ENCODE assay signal across 23 mouse cellular contexts in the genomic region with DNA sequence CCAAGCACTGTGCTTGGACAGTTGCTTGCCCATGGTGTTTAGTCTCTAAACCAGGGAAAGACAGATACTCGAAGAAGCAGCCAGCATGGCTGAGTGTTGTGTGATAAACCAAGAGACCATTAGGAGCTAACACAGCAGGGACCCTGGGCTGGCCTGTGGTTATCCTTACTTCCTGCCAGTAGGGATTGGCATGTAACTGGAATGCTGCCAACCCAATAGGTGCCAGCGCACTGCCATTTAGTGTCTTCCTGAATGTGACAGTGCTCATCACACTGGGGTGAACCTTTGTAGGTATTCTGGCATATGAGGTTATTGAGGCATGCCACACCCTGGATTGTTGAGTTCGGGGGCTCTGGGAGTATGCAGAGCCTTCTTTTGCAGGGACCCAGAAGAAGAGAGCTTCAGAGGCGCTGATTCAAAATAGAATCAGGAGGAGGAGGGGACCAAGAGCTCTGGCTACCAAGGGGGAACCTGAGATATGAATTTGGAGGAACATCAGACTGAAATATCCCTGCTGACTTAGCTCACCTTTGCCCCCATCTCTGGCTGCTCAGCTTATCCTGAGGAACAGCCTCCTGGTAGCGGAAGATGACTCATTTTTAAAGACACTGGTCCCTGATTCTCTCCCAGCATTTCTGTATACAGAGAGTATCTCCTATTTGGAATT. TPM values are rescaled to one million over a fixed set of nuclear protein-coding genes. Genes with fewer than 3 reads are reported as not detected.
DNase-seq lines count a peak whose midpoint lies in the region; ATAC-seq and TF ChIP-seq lines count a peak whose summit lies in the region.
"Had no signal": no experiment of that assay in that cellular context is flagged by ENCODE, and none has a peak within 500 bp of the region (broad histone marks: within the 10 kb centered on the region; RNA-seq: fewer than 3 reads in every experiment).

No protein-coding gene starts in this region.

- 48% methylated on average over 5 of the region's 5 CpGs for WGBS in heart, adult 2 months
- 83% methylated on average over 5 of the region's 5 CpGs for WGBS in neural tube, embryonic 15.5 days
- 90% methylated on average over 5 of the region's 5 CpGs for WGBS in forebrain, embryonic 13.5 days

- H3K27me3 ChIP-seq in heart, adult 2 months (ENCODE audit: control insufficient read depth, insufficient read depth, low read length): no peaks in the 10 kb centered on the region
- H3K27me3 ChIP-seq in neural tube, embryonic 15.5 days (replicated peaks): peaks cover 4% of the 10 kb centered on the region; the same call in 1 of the 2 replicates
- peaks cover 8% of the 10 kb centered on the region for H3K27me3 ChIP-seq in forebrain, embryonic 13.5 days
- H3K27me3 ChIP-seq: hindbrain, embryonic 15.5 days; Patski had no signal

- H3K9me3 ChIP-seq in neural tube, embryonic 15.5 days (replicated peaks): no peaks in the 10 kb centered on the region
- H3K9me3 ChIP-seq in forebrain, embryonic 13.5 days (replicated peaks): no peaks in the 10 kb centered on the region
- H3K9me3 ChIP-seq: heart, embryonic 13.5 days; hindbrain, embryonic 15.5 days; midbrain, embryonic 10.5 days had no signal

- 0 out of 2 replicates have a peak, but pooled peaks have one; percentile 26 for TF ChIP-seq POLR2A in heart, adult 2 months (IDR thresholded peaks at IDR 0.05; ENCODE audit: insufficient read depth, low read depth, low read length)

- H3K27ac ChIP-seq in heart, adult 2 months: peak overlapping the region; percentile 76
- no peak overlapping the region for H3K27ac ChIP-seq in neural tube, embryonic 15.5 days (replicated peaks)
- H3K27ac ChIP-seq in forebrain, embryonic 13.5 days: no peak overlapping the region
- H3K27ac ChIP-seq: heart, embryonic 13.5 days; hindbrain, embryonic 15.5 days; kidney, postnatal 0 days; midbrain, embryonic 10.5 days; stomach, postnatal 0 days had no signal

- intact Hi-C loops in heart, adult 2 months (cut with DNase I): no loop called here
- intact Hi-C loops in gastrocnemius, postnatal 36 days (cut with DNase I): no loop called here

- peaks cover 10% of the 10 kb centered on the region for H3K36me3 ChIP-seq in heart, adult 2 months (ENCODE audit: control insufficient read depth, insufficient read depth, low read length)
- no peaks in the 10 kb centered on the region for H3K36me3 ChIP-seq in neural tube, embryonic 15.5 days
- no peaks in the 10 kb centered on the region for H3K36me3 ChIP-seq in forebrain, embryonic 13.5 days (ENCODE audit: poor library complexity, severe bottlenecking)
- H3K36me3 ChIP-seq: heart, embryonic 13.5 days; hindbrain, embryonic 15.5 days; midbrain, embryonic 10.5 days had no signal

- peak; percentile 29 to 43 for DNase-seq in cerebellum, postnatal 14 days
- DNase-seq in cerebellum, adult 9-10 months: no peak
- DNase-seq in heart, adult 2 months: peak; percentile 29 to 44
- no peak for DNase-seq in heart, adult 8-10 months (ENCODE audit: low spot score)
- peak; percentile 64 for DNase-seq in 416B (ENCODE audit: low read depth)
- DNase-seq in gastrocnemius, postnatal 36 days: peak; percentile 27 to 39
- DNase-seq: adrenal gland, adult 2 months; cerebellum, adult 11-12 months; cerebellum, postnatal 36 days; kidney, adult 2 months; lung, postnatal 4 days; thymus, adult 2 months had no signal

- no peak for ATAC-seq in neural tube, embryonic 15.5 days (ENCODE audit: low FRiP score)
- no peak for ATAC-seq in forebrain, embryonic 13.5 days
- ATAC-seq: forebrain, embryonic 14.5 days; midbrain, embryonic 16.5 days; Patski had no signal

- TF ChIP-seq CTCF in heart, adult 2 months (IDR thresholded peaks at IDR 0.05): no peak

- H3K4me2 ChIP-seq in neural tube, embryonic 15.5 days: no peak overlapping the region
- no peak overlapping the region for H3K4me2 ChIP-seq in forebrain, embryonic 13.5 days
- H3K4me2 ChIP-seq: heart, embryonic 13.5 days; hindbrain, embryonic 15.5 days had no signal

- H3K79me2 ChIP-seq in heart, adult 2 months (replicated peaks; ENCODE audit: control insufficient read depth, insufficient read depth, low read length): no peaks in the 10 kb centered on the region

- no peak overlapping the region for H3K9ac ChIP-seq in heart, adult 2 months (ENCODE audit: low read depth, low read length)
- H3K9ac ChIP-seq in neural tube, embryonic 15.5 days (replicated peaks): no peak overlapping the region
- H3K9ac ChIP-seq in forebrain, embryonic 13.5 days: no peak overlapping the region
- H3K9ac ChIP-seq: heart, embryonic 13.5 days; hindbrain, embryonic 15.5 days had no signal

- no peak for TF ChIP-seq EP300 in heart, adult 2 months (IDR thresholded peaks at IDR 0.05; ENCODE audit: insufficient read depth, low read depth, low read length)

- H3K4me3 ChIP-seq in heart, adult 2 months: no peak overlapping the region
- no peak overlapping the region for H3K4me3 ChIP-seq in neural tube, embryonic 15.5 days (replicated peaks)
- no peak overlapping the region for H3K4me3 ChIP-seq in forebrain, embryonic 13.5 days
- H3K4me3 ChIP-seq: heart, embryonic 13.5 days; hindbrain, embryonic 15.5 days; midbrain, embryonic 10.5 days had no signal

- H3K4me1 ChIP-seq in heart, adult 2 months (ENCODE audit: control insufficient read depth, insufficient read depth, low read length): peaks cover 18% of the 10 kb centered on the region
- peaks cover 2% of the 10 kb centered on the region; the same call in 1 of the 2 replicates for H3K4me1 ChIP-seq in neural tube, embryonic 15.5 days
- peaks cover 2% of the 10 kb centered on the region; the same call in 1 of the 2 replicates for H3K4me1 ChIP-seq in forebrain, embryonic 13.5 days
- H3K4me1 ChIP-seq: hindbrain, embryonic 15.5 days had no signal

RNA-seq across cellular contexts. Expression of a gene that starts 6.2 kb away (rescaled TPM):
- 100 to 1,000 TPM; 192 to 198 TPM for total RNA-seq in heart, adult 2 months (2021)
- polyA plus RNA-seq in heart, adult 2 months (2012; rRNA removed): 71.6 and 81.9 TPM in 2 replicates
- 100 to 1,000 TPM; 175 to 206 (median 179) TPM for total RNA-seq in heart, adult 8-10 months (2022)
- total RNA-seq in gastrocnemius, postnatal 36 days (2021): 100 to 1,000 TPM; 183 to 207 TPM
- 1.5 and 2.5 TPM in 2 replicates for polyA plus RNA-seq in neural tube, embryonic 15.5 days (2015; fragmentation: Nextera tagmentation; extraction: Ambion mirVana)
- 0.20 TPM in 1 of 2 replicates, not detected in the other for polyA plus RNA-seq in forebrain, embryonic 13.5 days (2015; fragmentation: Nextera tagmentation; extraction: Ambion mirVana)

RNA-seq across cellular contexts. Expression of a gene that starts 29.0 kb away (rescaled TPM):
- total RNA-seq in heart, adult 2 months (2021): 1 to 10 TPM; 1.3 to 1.5 TPM
- polyA plus RNA-seq in heart, adult 2 months (2012; rRNA removed): 3.9 and 5.7 TPM in 2 replicates
- 1 to 10 TPM in 1 of 4 experiments, under 1 TPM in 3; 0.69 to 1.1 (median 0.93) TPM for total RNA-seq in heart, adult 8-10 months (2022)
- 1 to 10 TPM in 1 of 2 experiments, under 1 TPM in 1; 0.48 to 1.2 TPM for total RNA-seq in gastrocnemius, postnatal 36 days (2021)
- polyA plus RNA-seq in neural tube, embryonic 15.5 days (2015; fragmentation: Nextera tagmentation; extraction: Ambion mirVana): 1.9 and 6.4 TPM in 2 replicates
- 0.76 and 0.84 TPM in 2 replicates for polyA plus RNA-seq in forebrain, embryonic 13.5 days (2015; fragmentation: Nextera tagmentation; extraction: Ambion mirVana)
- total RNA-seq: layer of hippocampus, postnatal 10 days had no signal

RNA-seq across cellular contexts. Expression of a gene that starts 33.3 kb away (rescaled TPM):
- total RNA-seq in heart, adult 2 months (2021): 1 to 10 TPM; 6.0 TPM
- 8.3 and 10.9 TPM in 2 replicates for polyA plus RNA-seq in heart, adult 2 months (2012; rRNA removed)
- total RNA-seq in heart, adult 8-10 months (2022): 1 to 10 TPM; 5.9 to 6.6 (median 6.3) TPM
- 1 to 10 TPM; 2.2 to 2.9 TPM for total RNA-seq in gastrocnemius, postnatal 36 days (2021)
- 14.3 and 15.0 TPM in 2 replicates for polyA plus RNA-seq in neural tube, embryonic 15.5 days (2015; fragmentation: Nextera tagmentation; extraction: Ambion mirVana)
- 9.5 and 11.3 TPM in 2 replicates for polyA plus RNA-seq in forebrain, embryonic 13.5 days (2015; fragmentation: Nextera tagmentation; extraction: Ambion mirVana)

Comparison
In these comparisons a context has a peak if more than half of its experiments do, and no peak if none do; other contexts are left out.
1. DNase-seq: peak in cerebellum, postnatal 14 days (2 of 2), heart, adult 2 months (2 of 2), 416B (single experiment) and gastrocnemius, postnatal 36 days (2 of 2); none in cerebellum, adult 9-10 months (single experiment) and heart, adult 8-10 months (single experiment).